Mouse (Mus musculus) cerebellum, postnatal 4 days (tissue): ENCODE data around the gene Vmn2r107.

Experiments used
- DNase-seq, 2 experiments: peaks; one replicate each; pipeline ENCODE4 v3.0.0; 2022; ENCODE audit warnings: low spot score in 2 of 2, mixed read lengths in 1 of 2

Vmn2r107 gene

DNA sequence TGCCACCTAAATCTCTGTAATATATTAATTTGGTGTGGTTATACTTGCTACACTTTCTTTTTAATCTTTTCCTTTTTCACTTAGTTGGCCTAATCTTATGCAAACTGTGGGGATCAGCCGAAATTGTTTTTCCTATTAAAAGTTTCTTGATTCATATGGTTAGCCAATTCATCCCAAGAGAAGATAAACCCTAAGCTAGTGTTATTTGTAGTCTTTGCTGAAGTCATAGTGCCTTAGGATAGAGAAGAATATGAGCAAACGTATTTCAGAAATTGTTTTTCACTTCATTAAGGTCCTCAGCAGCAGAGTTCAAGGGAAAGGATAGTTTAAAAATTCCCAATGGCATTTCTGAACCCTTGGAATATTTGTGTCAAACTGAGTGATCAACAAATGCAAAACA lies at the start of gene Vmn2r107:
Vmn2r107 (plus strand) TSS at position 301 of the 400 bp plus-strand sequence.
- DNase-seq: no peak

DNA sequence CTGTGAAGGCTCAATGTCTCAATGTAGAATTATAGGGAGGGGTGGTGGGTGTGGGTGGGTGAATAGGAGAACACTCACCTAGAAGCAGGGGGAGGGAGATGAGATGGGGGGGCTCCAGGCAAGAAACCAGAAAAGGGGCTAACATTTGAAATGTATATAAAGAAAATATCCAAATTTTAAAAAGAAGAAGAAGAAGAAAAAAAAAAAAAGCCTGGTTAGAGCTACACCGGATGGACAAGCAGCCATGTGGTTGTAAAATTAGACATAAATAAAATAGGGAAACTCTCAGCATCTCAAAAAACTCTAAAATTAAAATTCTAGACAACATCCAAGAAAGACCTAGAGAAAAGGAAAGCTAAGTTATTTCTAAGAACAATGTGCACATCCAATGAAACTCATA lies 39.3 kb upstream of the Vmn2r107 start:
- no peak for DNase-seq

DNA sequence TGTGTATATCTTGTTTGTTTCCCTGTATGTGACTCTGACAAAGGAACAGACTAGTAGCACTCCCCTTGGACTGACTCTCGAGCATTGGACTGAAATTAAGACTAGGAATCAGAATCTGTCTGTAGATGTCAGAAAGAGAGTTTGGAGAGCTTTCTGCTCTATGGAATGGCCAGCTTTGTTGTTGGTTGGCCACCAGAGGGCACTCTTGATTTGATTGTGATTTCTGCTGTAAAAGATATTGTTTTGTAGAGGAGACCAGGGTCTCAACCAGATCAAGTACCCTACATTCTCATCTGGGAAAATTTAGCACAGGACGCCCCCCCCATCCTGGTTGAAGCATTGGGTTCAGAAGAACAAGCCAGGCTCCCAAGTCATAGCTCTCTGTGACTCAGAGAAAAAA lies 54.1 kb downstream of the Vmn2r107 start:
- no peak for DNase-seq

DNA sequence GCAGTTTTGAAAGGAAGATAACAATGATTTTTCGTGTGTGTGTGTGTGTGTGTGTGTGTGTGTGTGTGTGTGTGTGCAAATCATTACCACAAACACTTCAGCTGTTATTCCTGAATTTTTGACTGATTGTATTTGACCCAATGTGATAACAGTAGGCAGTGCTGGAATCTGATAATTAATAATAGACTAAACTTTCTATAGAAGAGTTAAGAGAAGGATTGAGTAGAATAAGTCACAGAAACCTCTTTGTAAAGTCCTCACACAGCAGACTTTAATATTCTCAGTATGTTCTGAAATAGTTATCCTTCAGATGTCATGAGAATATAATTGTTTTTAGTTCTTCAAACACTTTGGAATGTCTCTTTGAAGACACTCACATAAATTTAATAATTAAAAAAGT lies 68.8 kb downstream of the Vmn2r107 start, which contains the start of gene Vmn1r224:
Vmn1r224 (plus strand) TSS at position 301 of the 400 bp plus-strand sequence.
- DNase-seq: no peak
